Mouse (Mus musculus) kidney, adult 2 months (tissue): Measurements from ENCODE around the gene Gm28635. TPM values are rescaled to one million over a fixed set of nuclear protein-coding genes. Genes with fewer than 3 reads are reported as not detected.

ENCODE experiments used
- DNase-seq: peaks from one replicate; pipeline ENCODE4 v3.0.0; 2021
- H3K27ac ChIP-seq: fragments of 200-500 bp; 2 replicates; pipeline ENCODE4 v1.5.1; 2012; ENCODE audit warnings: low read depth, low read length, control low read depth, inconsistent platforms; ENCODE audit not compliant: insufficient read depth
- H3K27me3 ChIP-seq: fragments of 200-500 bp; replicated peaks from 2 replicates; pipeline ENCODE4 v1.6.1; 2012; ENCODE audit warnings: mild to moderate bottlenecking, moderate library complexity, low read length, inconsistent platforms; ENCODE audit not compliant: control insufficient read depth, insufficient read depth
- H3K36me3 ChIP-seq: fragments of 200-500 bp; 2 replicates; pipeline ENCODE4 v1.6.1; 2012; ENCODE audit warnings: mild to moderate bottlenecking, moderate library complexity, low read length, inconsistent platforms; ENCODE audit not compliant: control insufficient read depth, insufficient read depth
- H3K4me1 ChIP-seq: fragments of 200-500 bp; 2 replicates; pipeline ENCODE4 v1.6.1; 2011; ENCODE audit warnings: low read length; ENCODE audit not compliant: control insufficient read depth, insufficient read depth
- H3K4me3 ChIP-seq: fragments of 200-500 bp; 2 replicates; pipeline ENCODE4 v1.5.1; 2011; ENCODE audit warnings: mild to moderate bottlenecking, low read depth, low read length, control low read depth; ENCODE audit not compliant: insufficient read depth
- CTCF ChIP-seq: fragments of 200-500 bp; conservative IDR thresholded peaks from 2 replicates; pipeline ENCODE4 v1.5.1; 2011; ENCODE audit warnings: low read depth, mild to moderate bottlenecking, control low read depth, low read length, moderate library complexity, mixed read lengths; ENCODE audit not compliant: insufficient read depth, insufficient read length
- POLR2A ChIP-seq: fragments of 200-500 bp; IDR thresholded peaks from one replicate; pipeline ENCODE4 v1.6.1; 2011; ENCODE audit warnings: low read depth, low read length, control low read depth
- WGBS: fragments of 180-500 bp; shearing (Covaris S2); methylation state at CpG from one replicate; pipeline ENCODE4 v1.1.7; 2018; 5-methylcytosine and 5-hydroxymethylcytosine counted together
- polyA plus RNA-seq: library from polyadenylated mRNA; depleted of rRNA; stranded (reverse); fragments of >200 nt; gene quantifications from 2 replicates; pipeline ENCODE4 v1.2.3, GENCODE M21; 2012

Gene Gm28635
- polyA plus RNA-seq, 1 experiment, result not detected

DNA sequence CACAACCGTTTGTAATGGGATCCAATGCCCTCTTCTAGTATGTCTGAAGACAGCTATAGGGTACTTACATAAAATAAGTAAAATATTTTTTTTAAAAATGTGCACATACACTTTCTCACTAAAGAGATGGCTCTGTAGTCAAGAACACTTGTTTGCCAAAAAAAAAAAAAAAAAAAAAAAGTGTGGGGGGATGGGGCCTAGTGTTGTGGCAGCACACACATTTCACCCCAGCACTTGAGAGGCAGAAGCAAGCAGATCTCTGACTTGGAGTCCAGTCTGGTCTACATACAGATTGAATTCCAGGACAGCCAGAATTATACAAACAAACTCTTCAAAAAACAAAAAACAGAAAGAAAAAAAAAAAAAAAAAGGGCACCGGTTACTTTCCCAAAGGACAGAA, 42.9 kb upstream of the Gm28635 start:
- H3K36me3 ChIP-seq, result peaks cover 3% of the 10 kb centered on the region
- no peak overlapping the region for H3K4me3 ChIP-seq
- 90% methylated on average over 2 of the region's 2 CpGs for WGBS
- DNase-seq, result no peak
- H3K4me1 ChIP-seq, result no peaks in the 10 kb centered on the region; the same call in none of the 2 replicates
- H3K27ac ChIP-seq, result no peak overlapping the region
- TF ChIP-seq POLR2A, result no peak
- no peaks in the 10 kb centered on the region for H3K27me3 ChIP-seq

GRCm38 (mm10) chr2:84717357-84717756, 39.5 kb upstream of the Gm28635 start:
- Histone ChIP-seq H3K36me3 (no peaks in the 10 kb centered on the region; the same call in 1 of the 2 replicates), H3K27me3 (no peaks in the 10 kb centered on the region), H3K4me1 (peaks cover 4% of the 10 kb centered on the region; the same call in 1 of the 2 replicates), H3K27ac (no peak overlapping the region), H3K4me3 (no peak overlapping the region)
- WGBS, result 95% methylated on average over 4 of the region's 4 CpGs
- DNase-seq, result no peak
- no peak for TF ChIP-seq CTCF
- TF ChIP-seq POLR2A, result no peak

- WGBS, result 24% methylated on average over 9 of the region's 9 CpGs
- DNase-seq, result no peak
- H3K36me3 ChIP-seq, result no peaks in the 10 kb centered on the region; the same call in 1 of the 2 replicates
- TF ChIP-seq POLR2A (no peak), CTCF (no peak)
- peak overlapping the region; percentile 76; the same call in 1 of the 2 replicates for H3K4me3 ChIP-seq
- H3K27ac ChIP-seq, result peak overlapping the region; percentile 93
- H3K27me3 ChIP-seq, result no peaks in the 10 kb centered on the region
- H3K4me1 ChIP-seq, result peaks cover 4% of the 10 kb centered on the region; the same call in 1 of the 2 replicates
These were observed 38.8 kb upstream of the Gm28635 start for GRCm38 (mm10) chr2:84716423-84717355.

DNA sequence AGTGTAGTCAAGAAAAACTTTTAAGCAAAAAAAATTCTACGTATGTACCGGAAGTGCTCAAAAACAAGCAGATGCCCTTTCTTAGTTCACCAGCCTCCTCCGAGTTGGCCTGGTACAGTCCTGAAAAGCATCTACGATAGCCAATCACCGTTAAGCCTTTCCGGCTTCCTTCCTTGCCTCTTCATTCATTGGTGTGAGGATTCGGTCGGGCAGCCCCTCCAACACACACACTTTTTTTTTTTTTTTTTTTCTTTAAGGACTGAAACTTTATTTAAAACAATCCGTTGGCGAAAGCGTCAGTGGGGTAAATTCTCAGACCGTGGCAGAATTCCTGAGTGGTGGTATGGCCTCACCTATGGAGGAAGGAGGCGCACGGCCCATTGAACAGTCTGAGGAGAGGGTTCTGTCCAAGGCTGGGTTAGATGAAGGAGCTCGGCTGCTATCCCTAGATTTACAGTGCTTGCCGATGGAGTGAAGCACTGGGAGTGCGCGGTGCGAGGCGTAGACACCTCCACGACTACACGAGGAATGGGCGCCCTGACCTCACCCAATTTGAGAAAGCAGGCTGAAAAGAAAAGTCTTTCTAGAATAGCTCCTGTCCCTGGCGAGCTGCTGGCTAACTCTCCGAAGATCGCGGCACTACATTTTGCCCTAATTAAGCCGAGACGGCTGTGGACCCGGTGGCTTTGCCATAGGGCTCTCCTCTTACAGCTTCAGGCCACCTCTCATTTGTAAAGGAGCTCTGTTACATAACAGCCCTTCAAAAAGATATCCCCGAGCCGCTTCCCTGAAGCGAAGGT, 37.9 kb upstream of the Gm28635 start:
- Histone ChIP-seq H3K27me3 (no peaks in the 10 kb centered on the region), H3K27ac (peak overlapping the region; percentile 93), H3K4me3 (peak overlapping the region; percentile 76), H3K4me1 (peaks cover 4% of the 10 kb centered on the region; the same call in 1 of the 2 replicates), H3K36me3 (peaks cover 1% of the 10 kb centered on the region; the same call in 1 of the 2 replicates)
- WGBS, result under 1% methylated on average over 33 of the region's 33 CpGs
- TF ChIP-seq CTCF (no peak), POLR2A (no peak)
- DNase-seq, result peak; percentile 97

- under 1% methylated on average over 105 of the region's 107 CpGs for WGBS
- Histone ChIP-seq H3K27ac (peak within 1 kb of the TSS; percentile 93), H3K4me1 (peaks cover 4% of the 10 kb centered on the region; the same call in 1 of the 2 replicates), H3K4me3 (peak within 1 kb of the TSS; percentile 95), H3K27me3 (no peaks in the 10 kb centered on the region), H3K36me3 (peaks cover 5% of the 10 kb centered on the region)
- TF ChIP-seq POLR2A (peak; percentile 93), CTCF (no peak)
- peak; percentile 99 for DNase-seq
These were observed 37.1 kb upstream of the Gm28635 start, which contains the start of gene Zdhhc5 for GRCm38 (mm10) chr2:84714811-84715561. Gene Zdhhc5, minus strand, starts transcription at chr2:84715180.

- DNase-seq, result no peak
- Histone ChIP-seq H3K4me3 (peak overlapping the region; percentile 95), H3K4me1 (peaks cover 4% of the 10 kb centered on the region; the same call in 1 of the 2 replicates), H3K27me3 (no peaks in the 10 kb centered on the region), H3K27ac (peak overlapping the region; percentile 91), H3K36me3 (peaks cover 8% of the 10 kb centered on the region)
- TF ChIP-seq CTCF, result no peak
- TF ChIP-seq POLR2A, result no peak
- under 1% methylated on average over 26 of the region's 26 CpGs for WGBS
These were observed 36.6 kb upstream of the Gm28635 start for GRCm38 (mm10) chr2:84714422-84714810.
